Mouse (Mus musculus) myocyte (in vitro differentiated cells): ENCODE measurements at regions not wholly inside any gene's neighbourhood (a gene's known extent, or its start where the extent isn't known, plus 50 kb on each side); places are given as distances from the start of the nearest gene placed in this dataset.
"Not testable (repeated sequence)": the region's sequence is repeated elsewhere in the genome, so short reads cannot be mapped to it uniquely, and the experiment has no call there.

ENCODE experiments used
- CEBPB ChIP-seq: IDR thresholded peaks from 2 replicates; pipeline ENCODE4 v1.6.1; 2011; ENCODE audit warnings: mild to moderate bottlenecking, moderate library complexity; ENCODE audit not compliant: poor library complexity, insufficient read depth, severe bottlenecking
- E2F4 ChIP-seq: IDR thresholded peaks from one replicate; pipeline ENCODE4 v1.6.1; 2011; ENCODE audit warnings: mild to moderate bottlenecking, control low read depth, moderate library complexity; ENCODE audit not compliant: insufficient read depth
- MAX ChIP-seq: IDR thresholded peaks from one replicate; pipeline ENCODE4 v1.6.1; 2011; ENCODE audit warnings: low read depth, mild to moderate bottlenecking, control low read depth
- MYOD1 ChIP-seq, 3 experiments: IDR thresholded peaks; one replicate each; pipeline ENCODE4 v1.6.1; 2011; ENCODE audit warnings: control low read depth in 2 of 3, low read depth in 2 of 3, mild to moderate bottlenecking in 2 of 3, moderate library complexity in 1 of 3; ENCODE audit not compliant: insufficient read length in 2 of 3, control insufficient read depth in 1 of 3
- MYOG ChIP-seq, 3 experiments: IDR thresholded peaks; one replicate each; pipeline ENCODE4 v1.6.1; 2011; ENCODE audit warnings: control low read depth in 2 of 3, low read depth in 2 of 3, mild to moderate bottlenecking in 2 of 3; ENCODE audit not compliant: insufficient read length in 2 of 3, control insufficient read depth in 1 of 3, insufficient read depth in 1 of 3
- POLR2A ChIP-seq: IDR thresholded peaks from one replicate; pipeline ENCODE4 v1.6.1; 2011; ENCODE audit warnings: low read depth, mild to moderate bottlenecking, control low read depth, moderate library complexity; ENCODE audit not compliant: insufficient read length
- POLR2AphosphoS2 ChIP-seq: IDR thresholded peaks from one replicate; pipeline ENCODE4 v1.6.1; 2011; ENCODE audit warnings: low read depth, control low read depth; ENCODE audit not compliant: insufficient read length
- SRF ChIP-seq: IDR thresholded peaks from one replicate; pipeline ENCODE4 v1.6.1; 2011; ENCODE audit warnings: low read depth; ENCODE audit not compliant: control insufficient read depth, insufficient read length
- TCF12 ChIP-seq: IDR thresholded peaks from one replicate; pipeline ENCODE4 v1.6.1; 2011; ENCODE audit warnings: mild to moderate bottlenecking, control low read depth; ENCODE audit not compliant: poor library complexity, insufficient read depth, severe bottlenecking
- USF1 ChIP-seq: IDR thresholded peaks from one replicate; pipeline ENCODE4 v1.6.1; 2011; ENCODE audit warnings: low read depth, mild to moderate bottlenecking, control low read depth, moderate library complexity

GRCm38 (mm10) chr14:53046975-53047374 lies 551.4 kb upstream of the Olfr1507 start:
- not testable (repeated sequence) for TF ChIP-seq POLR2A; USF1; MAX; CEBPB; E2F4; MYOD1 (IDR thresholded peaks at IDR 0.05; ENCODE audit: control insufficient read depth in 1 of 3, insufficient read length in 2 of 3, low read depth in 2 of 3); MYOG (IDR thresholded peaks at IDR 0.05; ENCODE audit: control insufficient read depth in 1 of 3, insufficient read depth in 1 of 3, insufficient read length in 2 of 3, low read depth in 2 of 3); SRF; POLR2AphosphoS2; TCF12
